Mouse (Mus musculus): ENCODE measurements around the gene Dnajb3.

DNA sequence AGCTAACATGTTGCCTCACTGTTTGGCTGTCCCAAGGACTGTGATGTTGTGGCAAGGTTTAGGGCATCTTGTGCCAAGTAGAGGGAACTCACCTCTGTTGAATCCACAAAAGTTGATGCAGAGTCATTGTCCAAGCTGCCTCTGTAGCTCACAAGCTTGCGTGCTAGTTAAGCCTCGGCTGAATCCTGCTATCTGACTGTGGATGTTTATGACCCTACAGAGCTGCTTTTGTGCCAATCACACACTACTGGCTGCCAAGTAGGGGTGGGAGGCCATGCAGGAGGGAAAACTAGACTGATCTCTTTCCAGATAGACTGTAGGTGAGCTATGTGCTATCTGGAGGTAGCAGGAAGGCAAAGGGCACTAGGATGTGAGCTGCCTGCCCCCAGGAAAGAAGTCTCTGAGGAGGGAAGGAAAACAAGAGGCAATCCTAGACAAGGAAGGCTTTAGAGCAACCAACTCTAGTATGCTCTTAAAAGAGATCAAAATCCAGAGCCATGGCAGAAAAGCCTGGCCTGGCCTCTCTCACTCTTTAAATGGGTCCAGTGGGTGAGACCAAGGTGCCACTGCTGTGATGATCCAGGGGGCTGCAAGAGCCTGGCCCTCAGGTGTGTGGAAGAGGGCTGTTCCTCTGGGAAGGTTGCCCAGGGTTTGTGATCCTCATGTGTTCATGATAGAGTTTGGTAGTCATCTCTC, 8.3 kb upstream of the Dnajb3 start:
- TF ChIP-seq POLR2A (IDR thresholded peaks at IDR 0.05; ENCODE audit: control insufficient read depth, extremely low read depth, insufficient read depth, low read length, poor library complexity): no peak
- TF ChIP-seq CTCF (IDR thresholded peaks at IDR 0.05; ENCODE audit: borderline replicate concordance, control insufficient read depth, extremely low read depth, insufficient read depth, low read length, poor library complexity): no peak

Measured in thymus, adult 2 months (tissue).